Mouse (Mus musculus) ES-Bruce4 (cell line): ENCODE measurements around the gene Olfr90. TPM values are rescaled to one million over a fixed set of nuclear protein-coding genes. Genes with fewer than 3 reads are reported as not detected.
A peak's percentile ranks its signal among the peaks of the same experiment; 100 is the strongest.

Experiments used
- H3K27ac ChIP-seq: 2 replicates; pipeline ENCODE4 v1.5.1; 2012; ENCODE audit warnings: low read length, inconsistent platforms; ENCODE audit not compliant: insufficient read depth
- H3K27me3 ChIP-seq: 2 replicates; pipeline ENCODE4 v1.6.1; 2012; ENCODE audit warnings: mild to moderate bottlenecking, low read length, inconsistent platforms; ENCODE audit not compliant: control insufficient read depth, poor library complexity, insufficient read depth, severe bottlenecking
- H3K36me3 ChIP-seq: 2 replicates; pipeline ENCODE4 v1.6.1; 2012; ENCODE audit warnings: inconsistent platforms, mild to moderate bottlenecking, low read length, moderate library complexity; ENCODE audit not compliant: control insufficient read depth, poor library complexity, insufficient read depth, severe bottlenecking
- H3K4me1 ChIP-seq: one replicate; pipeline ENCODE4 v1.8.1; 2011; ENCODE audit warnings: low read length; ENCODE audit not compliant: control insufficient read depth, insufficient read depth
- H3K4me3 ChIP-seq: 2 replicates; pipeline ENCODE4 v1.5.1; 2011; ENCODE audit warnings: low read depth, mild to moderate bottlenecking, low read length
- H3K9ac ChIP-seq: 2 replicates; pipeline ENCODE4 v1.6.1; 2012; ENCODE audit warnings: low read depth, mild to moderate bottlenecking, inconsistent platforms; ENCODE audit not compliant: poor library complexity, severe bottlenecking
- H3K9me3 ChIP-seq: replicated peaks from 2 replicates; pipeline ENCODE4 v1.6.1; 2012; ENCODE audit warnings: mild to moderate bottlenecking, low read length, inconsistent platforms; ENCODE audit not compliant: control insufficient read depth, poor library complexity, insufficient read depth, severe bottlenecking
- CTCF ChIP-seq: IDR thresholded peaks from one replicate; pipeline ENCODE4 v1.8.1; 2011; ENCODE audit warnings: low read depth, low read length
- EP300 ChIP-seq: IDR thresholded peaks from 2 replicates; pipeline ENCODE4 v1.6.1; 2011; ENCODE audit warnings: low read depth, low read length; ENCODE audit not compliant: insufficient read depth
- POLR2A ChIP-seq: IDR thresholded peaks from one replicate; pipeline ENCODE4 v1.8.1; 2011; ENCODE audit warnings: low read length; ENCODE audit not compliant: insufficient read depth
- polyA plus RNA-seq: library from polyadenylated mRNA; stranded (reverse); fragments of >200 nt; gene quantifications from 2 replicates; pipeline ENCODE4 v1.2.4, GENCODE M21; 2011; ENCODE audit warnings: low read depth; ENCODE audit not compliant: missing spikeins, insufficient read depth, insufficient read length

Olfr90 gene
- polyA plus RNA-seq, 1 experiment: 0.22 TPM

DNA sequence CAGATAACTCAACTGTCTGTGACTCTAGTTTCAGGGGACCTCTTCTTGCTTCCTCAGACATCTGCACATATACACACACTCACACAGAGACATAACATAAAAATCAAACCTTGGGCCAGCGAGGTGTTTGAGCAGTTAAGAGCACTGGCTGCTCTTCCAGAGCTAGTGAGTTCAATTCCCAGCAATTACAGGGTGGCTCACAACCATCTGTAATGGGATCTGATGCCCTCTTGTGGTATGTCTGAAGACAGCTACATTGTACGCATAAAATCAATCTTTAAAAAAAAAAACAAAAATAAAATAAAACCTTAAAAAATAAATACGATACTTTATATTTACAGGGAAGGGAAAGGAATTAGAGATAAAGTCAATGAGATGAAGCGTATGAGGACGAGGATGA is 3.7 kb downstream of the Olfr90 start:
- peaks cover 6% of the 10 kb centered on the region for H3K4me1 ChIP-seq
- no peaks in the 10 kb centered on the region for H3K27me3 ChIP-seq
- H3K4me3 ChIP-seq: no peak overlapping the region
- H3K9me3 ChIP-seq: no peaks in the 10 kb centered on the region
- H3K36me3 ChIP-seq: no peaks in the 10 kb centered on the region
- H3K27ac ChIP-seq: no peak overlapping the region
- no peak for TF ChIP-seq EP300
- TF ChIP-seq CTCF: peak; percentile 7
- no peak for TF ChIP-seq POLR2A
- H3K9ac ChIP-seq: no peak overlapping the region

DNA sequence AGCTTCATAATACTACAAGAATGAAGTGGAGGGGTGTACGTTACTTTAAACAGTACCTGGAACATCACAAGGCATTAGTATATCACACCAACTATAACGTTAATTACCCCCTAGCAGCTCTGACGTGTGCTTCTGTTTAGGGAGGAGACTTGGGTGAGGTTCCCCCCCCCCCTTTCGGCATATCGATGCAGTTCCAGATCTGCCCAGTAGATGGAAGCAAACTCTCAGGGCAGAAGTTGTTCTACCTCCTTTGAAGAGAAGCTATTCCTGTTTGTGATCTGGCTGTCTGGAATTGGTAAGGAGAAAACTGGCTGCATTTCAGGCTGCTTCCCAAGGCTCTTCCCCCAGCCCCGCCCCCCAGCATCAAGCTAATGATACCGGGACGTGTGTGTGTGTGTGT is 5.0 kb downstream of the Olfr90 start:
- H3K27me3 ChIP-seq: no peaks in the 10 kb centered on the region
- no peaks in the 10 kb centered on the region for H3K9me3 ChIP-seq
- H3K9ac ChIP-seq: no peak overlapping the region
- no peak overlapping the region for H3K27ac ChIP-seq
- no peaks in the 10 kb centered on the region for H3K36me3 ChIP-seq
- TF ChIP-seq EP300 (0 out of 2 replicates have a peak, but pooled peaks have one; percentile 27), CTCF (peak; percentile 66), POLR2A (no peak)
- H3K4me1 ChIP-seq: peaks cover 6% of the 10 kb centered on the region
- no peak overlapping the region for H3K4me3 ChIP-seq

DNA sequence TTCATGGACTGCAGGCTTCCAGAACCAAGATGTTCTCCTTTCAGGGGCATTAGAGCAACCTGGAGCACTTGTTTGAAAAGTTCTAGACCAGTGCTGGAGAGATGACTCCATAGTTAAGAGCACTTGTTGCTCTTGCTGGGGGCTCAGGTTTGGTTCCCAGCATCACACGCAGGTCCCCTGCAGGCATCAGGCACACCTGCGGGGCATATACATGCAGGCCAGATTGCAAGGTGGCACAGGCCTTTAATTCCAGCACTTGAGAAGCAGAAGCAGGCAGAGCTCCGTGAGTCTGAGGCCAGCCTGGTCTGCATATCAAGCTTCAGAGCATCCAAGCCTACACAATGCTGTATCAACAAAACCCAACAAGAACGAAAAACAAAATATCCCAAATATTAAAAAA is 6.6 kb downstream of the Olfr90 start:
- no peaks in the 10 kb centered on the region for H3K9me3 ChIP-seq
- H3K4me1 ChIP-seq: peaks cover 9% of the 10 kb centered on the region
- H3K27ac ChIP-seq: peak overlapping the region; percentile 66
- H3K9ac ChIP-seq: peak overlapping the region; percentile 25; the same call in 1 of the 2 replicates
- peak overlapping the region; percentile 1; the same call in 1 of the 2 replicates for H3K4me3 ChIP-seq
- no peaks in the 10 kb centered on the region for H3K27me3 ChIP-seq
- TF ChIP-seq EP300: peak; percentile 67; the same call in 1 of the 2 replicates
- no peak for TF ChIP-seq POLR2A
- peaks cover 6% of the 10 kb centered on the region for H3K36me3 ChIP-seq

DNA sequence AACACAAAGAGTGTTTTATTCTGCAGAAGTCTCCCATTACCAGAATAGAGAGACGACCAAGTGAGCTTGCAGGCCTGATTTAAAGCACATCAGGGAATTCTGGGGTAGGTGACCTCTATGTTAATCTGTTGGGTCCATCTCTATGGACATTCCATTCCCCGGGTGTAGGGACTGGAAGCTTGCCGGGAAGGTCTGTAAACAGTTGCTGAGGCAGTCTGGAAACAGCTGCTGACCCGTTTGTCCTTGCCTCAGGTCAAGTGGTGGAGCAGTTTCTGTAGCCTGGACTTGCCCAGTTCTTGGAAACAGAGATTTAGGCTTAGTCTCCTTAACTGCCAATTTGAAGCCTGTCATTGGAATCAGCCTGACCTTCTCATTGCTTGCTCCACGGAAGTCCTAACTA is 8.2 kb downstream of the Olfr90 start:
- TF ChIP-seq EP300 (peak; percentile 100), POLR2A (no peak), CTCF (no peak)
- peaks cover 16% of the 10 kb centered on the region for H3K4me1 ChIP-seq
- H3K27me3 ChIP-seq: no peaks in the 10 kb centered on the region
- H3K36me3 ChIP-seq: peaks cover 21% of the 10 kb centered on the region
- H3K9ac ChIP-seq: peak overlapping the region; percentile 78
- no peaks in the 10 kb centered on the region for H3K9me3 ChIP-seq
- H3K4me3 ChIP-seq: no peak overlapping the region
- peak overlapping the region; percentile 100 for H3K27ac ChIP-seq

DNA sequence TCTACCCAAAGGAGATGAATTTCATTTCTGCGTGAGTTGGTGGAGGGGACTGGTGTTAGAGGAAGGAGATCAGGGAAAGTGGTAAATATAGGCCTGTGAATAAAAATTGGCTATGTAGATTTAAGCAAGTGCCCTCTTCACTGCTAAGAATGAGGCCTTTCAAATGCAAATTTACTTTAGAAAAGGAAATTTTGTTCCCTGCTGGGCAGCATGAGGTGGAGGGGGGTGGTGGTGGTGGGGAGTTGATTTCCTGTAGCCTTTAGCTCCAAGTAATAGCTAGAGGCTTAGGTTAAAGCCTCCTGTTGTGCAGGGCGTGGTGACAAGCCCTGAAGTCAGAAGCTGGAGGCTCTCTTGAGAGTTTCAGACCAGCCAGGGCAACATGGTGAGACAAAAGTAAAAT is 9.3 kb downstream of the Olfr90 start:
- Histone ChIP-seq H3K9me3 (no peaks in the 10 kb centered on the region), H3K4me1 (peaks cover 22% of the 10 kb centered on the region), H3K27me3 (no peaks in the 10 kb centered on the region), H3K9ac (peak overlapping the region; percentile 78), H3K4me3 (no peak overlapping the region), H3K36me3 (peaks cover 32% of the 10 kb centered on the region), H3K27ac (peak overlapping the region; percentile 100)
- TF ChIP-seq EP300 (peak; percentile 100), CTCF (no peak)

DNA sequence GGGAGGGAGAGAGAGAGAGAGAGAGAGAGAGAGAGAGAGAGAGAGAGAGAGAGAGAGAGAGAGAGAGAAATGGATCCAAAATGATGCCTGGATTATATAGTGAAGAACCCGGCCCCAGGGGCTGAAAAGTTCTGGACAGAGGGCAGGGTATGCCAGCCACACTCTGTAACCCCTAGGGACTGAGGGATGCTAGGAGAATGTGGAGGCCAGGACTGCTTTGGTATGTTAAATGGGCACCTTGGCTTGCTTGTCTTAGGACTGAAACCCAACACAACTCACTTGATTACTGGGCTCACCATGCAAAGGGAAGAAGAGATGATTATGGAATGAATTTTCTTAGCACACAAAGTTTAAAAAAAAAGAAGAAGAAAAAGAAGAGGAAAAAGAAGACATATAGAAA is 10.1 kb downstream of the Olfr90 start:
- no peaks in the 10 kb centered on the region for H3K9me3 ChIP-seq
- H3K9ac ChIP-seq: no peak overlapping the region
- no peaks in the 10 kb centered on the region for H3K27me3 ChIP-seq
- TF ChIP-seq EP300: peak; percentile 70; the same call in 1 of the 2 replicates
- no peak for TF ChIP-seq POLR2A
- H3K36me3 ChIP-seq: peaks cover 37% of the 10 kb centered on the region
- no peak overlapping the region for H3K4me3 ChIP-seq
- peaks cover 25% of the 10 kb centered on the region for H3K4me1 ChIP-seq
- H3K27ac ChIP-seq: peak overlapping the region; percentile 93
